Mouse (Mus musculus): ENCODE results near the gene Pgam5. TPM values are rescaled to one million over a fixed set of nuclear protein-coding genes. Genes with fewer than 3 reads are reported as not detected.

The Pgam5 gene
- 109 and 113 TPM in 2 replicates for polyA plus RNA-seq (2014; fragmentation: Nextera tagmentation; extraction: Ambion mirVana)

- WGBS = 1% methylated on average over 66 of the region's 66 CpGs
- Histone ChIP-seq H3K4me2 (ENCODE audit: low read length) (peak within 1 kb of the TSS; percentile 80), H3K4me3 (replicated peaks; ENCODE audit: low read depth, low read length) (peak within 1 kb of the TSS; percentile 91)
These were observed at the start of gene Pgam5 for GRCm38 (mm10) chr5:110269141-110270101. Gene Pgam5 (minus strand): TSS chr5:110269913.

GRCm38 (mm10) chr5:110313127-110313526 is 43.4 kb upstream of the Pgam5 start:
- no peaks in the 10 kb centered on the region for H3K9me3 ChIP-seq (ENCODE audit: control insufficient read depth, low read length)
- H3K4me2 ChIP-seq (ENCODE audit: low read length) = no peak overlapping the region
- no peak for DNase-seq
- H3K9ac ChIP-seq (replicated peaks; ENCODE audit: low read length) = no peak overlapping the region
- WGBS = 100% methylated on average over 3 of the region's 3 CpGs
- no peaks in the 10 kb centered on the region for H3K4me1 ChIP-seq (ENCODE audit: control insufficient read depth, insufficient read depth, low read length)
- ATAC-seq (ENCODE audit: low FRiP score, low TSS enrichment) = no peak
- no peak overlapping the region for H3K27ac ChIP-seq (replicated peaks; ENCODE audit: low read depth, low read length)
- H3K27me3 ChIP-seq (ENCODE audit: control insufficient read depth, insufficient read depth, low read length) = no peaks in the 10 kb centered on the region
- no peak overlapping the region for H3K4me3 ChIP-seq (replicated peaks; ENCODE audit: low read depth, low read length)
- H3K36me3 ChIP-seq (ENCODE audit: control insufficient read depth, insufficient read depth, low read length) = peaks cover 25% of the 10 kb centered on the region

More at GRCm38 (mm10) chr5:110269141-110270101, at the start of gene Pgam5:
- ATAC-seq (ENCODE audit: low FRiP score, low TSS enrichment) = peak; percentile 89
- DNase-seq = peak; percentile 96
- Histone ChIP-seq H3K9ac (replicated peaks; ENCODE audit: low read length) (peak within 1 kb of the TSS; percentile 88), H3K27ac (replicated peaks; ENCODE audit: low read depth, low read length) (peak within 1 kb of the TSS; percentile 61), H3K9me3 (ENCODE audit: control insufficient read depth, low read length) (no peaks in the 10 kb centered on the region), H3K4me1 (ENCODE audit: control insufficient read depth, insufficient read depth, low read length) (peaks cover 6% of the 10 kb centered on the region; the same call in 1 of the 2 replicates), H3K27me3 (ENCODE audit: control insufficient read depth, insufficient read depth, low read length) (no peaks in the 10 kb centered on the region), H3K36me3 (ENCODE audit: control insufficient read depth, insufficient read depth, low read length) (peaks cover 27% of the 10 kb centered on the region)

- H3K9ac ChIP-seq (replicated peaks; ENCODE audit: low read length) = no peak overlapping the region
- H3K4me1 ChIP-seq (ENCODE audit: control insufficient read depth, insufficient read depth, low read length) = no peaks in the 10 kb centered on the region
- DNase-seq (no peak), ATAC-seq (ENCODE audit: low FRiP score, low TSS enrichment) (no peak)
- no peak overlapping the region for H3K27ac ChIP-seq (replicated peaks; ENCODE audit: low read depth, low read length)
- H3K27me3 ChIP-seq (ENCODE audit: control insufficient read depth, insufficient read depth, low read length) = no peaks in the 10 kb centered on the region
- H3K4me3 ChIP-seq (replicated peaks; ENCODE audit: low read depth, low read length) = no peak overlapping the region
- peaks cover 44% of the 10 kb centered on the region for H3K36me3 ChIP-seq (ENCODE audit: control insufficient read depth, insufficient read depth, low read length)
- no peaks in the 10 kb centered on the region for H3K9me3 ChIP-seq (ENCODE audit: control insufficient read depth, low read length)
- H3K4me2 ChIP-seq (ENCODE audit: low read length) = no peak overlapping the region
- 94% methylated on average over 7 of the region's 7 CpGs for WGBS
These were observed 39.1 kb upstream of the Pgam5 start for GRCm38 (mm10) chr5:110308861-110309260.

- H3K4me1 ChIP-seq (ENCODE audit: control insufficient read depth, insufficient read depth, low read length) = no peaks in the 10 kb centered on the region
- ATAC-seq (ENCODE audit: low FRiP score, low TSS enrichment) (no peak), DNase-seq (no peak)
- H3K27me3 ChIP-seq (ENCODE audit: control insufficient read depth, insufficient read depth, low read length) = no peaks in the 10 kb centered on the region
- H3K9ac ChIP-seq (replicated peaks; ENCODE audit: low read length) = no peak overlapping the region
- peaks cover 43% of the 10 kb centered on the region for H3K36me3 ChIP-seq (ENCODE audit: control insufficient read depth, insufficient read depth, low read length)
- no peak overlapping the region for H3K27ac ChIP-seq (replicated peaks; ENCODE audit: low read depth, low read length)
- no peaks in the 10 kb centered on the region for H3K9me3 ChIP-seq (ENCODE audit: control insufficient read depth, low read length)
- H3K4me2 ChIP-seq (ENCODE audit: low read length) = no peak overlapping the region
- 92% methylated on average over 2 of the region's 2 CpGs for WGBS
- H3K4me3 ChIP-seq (replicated peaks; ENCODE audit: low read depth, low read length) = no peak overlapping the region
These were observed 30.9 kb upstream of the Pgam5 start for GRCm38 (mm10) chr5:110300591-110300990.

- H3K9me3 ChIP-seq (ENCODE audit: control insufficient read depth, low read length) = no peaks in the 10 kb centered on the region
- no peak for ATAC-seq (ENCODE audit: low FRiP score, low TSS enrichment)
These were observed 26.9 kb upstream of the Pgam5 start for GRCm38 (mm10) chr5:110296637-110297036.

GRCm38 (mm10) chr5:110291649-110292048 is 21.9 kb upstream of the Pgam5 start:
- H3K36me3 ChIP-seq (ENCODE audit: control insufficient read depth, insufficient read depth, low read length) = peaks cover 12% of the 10 kb centered on the region; the same call in 1 of the 2 replicates
- 97% methylated on average over 1 of the region's 1 CpGs for WGBS

More at GRCm38 (mm10) chr5:110296637-110297036, 26.9 kb upstream of the Pgam5 start:
- H3K36me3 ChIP-seq (ENCODE audit: control insufficient read depth, insufficient read depth, low read length) = peaks cover 36% of the 10 kb centered on the region
- WGBS = 95% methylated on average over 1 of the region's 1 CpGs
- H3K27me3 ChIP-seq (ENCODE audit: control insufficient read depth, insufficient read depth, low read length) = no peaks in the 10 kb centered on the region
- DNase-seq = no peak
- no peak overlapping the region for H3K4me2 ChIP-seq (ENCODE audit: low read length)
- no peaks in the 10 kb centered on the region for H3K4me1 ChIP-seq (ENCODE audit: control insufficient read depth, insufficient read depth, low read length)
- H3K9ac ChIP-seq (replicated peaks; ENCODE audit: low read length) = no peak overlapping the region
- H3K4me3 ChIP-seq (replicated peaks; ENCODE audit: low read depth, low read length) = no peak overlapping the region
- no peak overlapping the region for H3K27ac ChIP-seq (replicated peaks; ENCODE audit: low read depth, low read length)

GRCm38 (mm10) chr5:110287084-110287475 is 17.4 kb upstream of the Pgam5 start:
- H3K27ac ChIP-seq (replicated peaks; ENCODE audit: low read depth, low read length) = no peak overlapping the region
- peaks cover 7% of the 10 kb centered on the region; the same call in 1 of the 2 replicates for H3K27me3 ChIP-seq (ENCODE audit: control insufficient read depth, insufficient read depth, low read length)
- 0 out of 2 replicates have a peak, but pooled peaks cover 3% of the 10 kb centered on the region for H3K4me1 ChIP-seq (ENCODE audit: control insufficient read depth, insufficient read depth, low read length)
- no peak overlapping the region for H3K9ac ChIP-seq (replicated peaks; ENCODE audit: low read length)
- H3K4me2 ChIP-seq (ENCODE audit: low read length) = peak overlapping the region; percentile 94
- H3K9me3 ChIP-seq (ENCODE audit: control insufficient read depth, low read length) = no peaks in the 10 kb centered on the region
- WGBS = 72% methylated on average over 2 of the region's 2 CpGs
- DNase-seq (no peak), ATAC-seq (ENCODE audit: low FRiP score, low TSS enrichment) (no peak)
- H3K36me3 ChIP-seq (ENCODE audit: control insufficient read depth, insufficient read depth, low read length) = no peaks in the 10 kb centered on the region
- no peak overlapping the region for H3K4me3 ChIP-seq (replicated peaks; ENCODE audit: low read depth, low read length)

More at GRCm38 (mm10) chr5:110291649-110292048, 21.9 kb upstream of the Pgam5 start:
- H3K9ac ChIP-seq (replicated peaks; ENCODE audit: low read length) = no peak overlapping the region
- no peak overlapping the region for H3K4me2 ChIP-seq (ENCODE audit: low read length)
- DNase-seq (no peak), ATAC-seq (ENCODE audit: low FRiP score, low TSS enrichment) (no peak)
- no peaks in the 10 kb centered on the region for H3K27me3 ChIP-seq (ENCODE audit: control insufficient read depth, insufficient read depth, low read length)
- H3K4me1 ChIP-seq (ENCODE audit: control insufficient read depth, insufficient read depth, low read length) = 0 out of 2 replicates have a peak, but pooled peaks cover under 1% of the 10 kb centered on the region
- no peak overlapping the region for H3K27ac ChIP-seq (replicated peaks; ENCODE audit: low read depth, low read length)
- H3K4me3 ChIP-seq (replicated peaks; ENCODE audit: low read depth, low read length) = no peak overlapping the region
- no peaks in the 10 kb centered on the region for H3K9me3 ChIP-seq (ENCODE audit: control insufficient read depth, low read length)

- H3K36me3 ChIP-seq (ENCODE audit: control insufficient read depth, insufficient read depth, low read length) = no peaks in the 10 kb centered on the region
- peak overlapping the region; percentile 63 for H3K4me3 ChIP-seq (replicated peaks; ENCODE audit: low read depth, low read length)
- peaks cover 7% of the 10 kb centered on the region; the same call in 1 of the 2 replicates for H3K27me3 ChIP-seq (ENCODE audit: control insufficient read depth, insufficient read depth, low read length)
- H3K27ac ChIP-seq (replicated peaks; ENCODE audit: low read depth, low read length) = no peak overlapping the region
- 2% methylated on average over 30 of the region's 31 CpGs for WGBS
- H3K9ac ChIP-seq (replicated peaks; ENCODE audit: low read length) = peak overlapping the region; percentile 69
- no peaks in the 10 kb centered on the region for H3K9me3 ChIP-seq (ENCODE audit: control insufficient read depth, low read length)
- 0 out of 2 replicates have a peak, but pooled peaks cover 3% of the 10 kb centered on the region for H3K4me1 ChIP-seq (ENCODE audit: control insufficient read depth, insufficient read depth, low read length)
- ATAC-seq (ENCODE audit: low FRiP score, low TSS enrichment) (peak; percentile 67), DNase-seq (no peak)
- peak overlapping the region; percentile 94 for H3K4me2 ChIP-seq (ENCODE audit: low read length)
These were observed 16.9 kb upstream of the Pgam5 start for GRCm38 (mm10) chr5:110286446-110287083.
